Mouse (Mus musculus) right cerebral cortex, postnatal 10 days (tissue): ENCODE results near the gene Rsrc1.
A peak's percentile ranks its signal among the peaks of the same experiment; 100 is the strongest.

Experiments
- DNase-seq, 2 experiments: peaks; one replicate each; pipeline ENCODE4 v3.0.0; 2021; ENCODE audit warnings: low spot score in 2 of 2

Rsrc1 gene

DNA sequence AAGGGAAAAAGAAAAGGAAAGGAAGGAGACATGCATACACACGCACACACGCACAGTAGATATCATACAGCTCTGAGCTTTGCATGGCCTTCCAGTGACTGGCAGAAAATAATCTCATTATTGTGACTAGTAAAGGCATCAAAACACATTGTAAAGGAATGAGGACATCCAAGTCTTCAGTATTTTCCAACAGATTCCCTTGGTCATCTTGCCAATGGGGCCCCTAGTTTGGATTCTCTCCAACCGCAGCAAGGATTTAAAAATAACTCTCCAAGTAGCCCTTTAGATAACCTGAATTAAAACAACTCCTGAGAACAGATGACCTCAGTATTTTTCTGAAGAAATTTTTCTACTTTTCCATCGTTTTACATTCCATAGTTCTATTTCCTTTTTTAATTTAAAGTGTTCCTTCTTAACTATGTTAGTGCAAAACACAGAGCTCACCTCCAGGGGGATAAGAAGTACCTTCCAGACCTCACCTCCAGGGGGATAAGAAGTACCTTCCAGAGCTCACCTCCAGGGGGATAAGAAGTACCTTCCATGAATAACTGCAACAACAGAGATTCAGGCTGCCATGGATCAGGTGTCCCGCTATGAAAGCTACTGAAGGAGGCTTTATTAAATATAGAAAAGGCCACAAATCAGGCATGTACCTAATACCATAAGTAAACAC is 388.4 kb downstream of the Rsrc1 start:
- DNase-seq: no peak

DNA sequence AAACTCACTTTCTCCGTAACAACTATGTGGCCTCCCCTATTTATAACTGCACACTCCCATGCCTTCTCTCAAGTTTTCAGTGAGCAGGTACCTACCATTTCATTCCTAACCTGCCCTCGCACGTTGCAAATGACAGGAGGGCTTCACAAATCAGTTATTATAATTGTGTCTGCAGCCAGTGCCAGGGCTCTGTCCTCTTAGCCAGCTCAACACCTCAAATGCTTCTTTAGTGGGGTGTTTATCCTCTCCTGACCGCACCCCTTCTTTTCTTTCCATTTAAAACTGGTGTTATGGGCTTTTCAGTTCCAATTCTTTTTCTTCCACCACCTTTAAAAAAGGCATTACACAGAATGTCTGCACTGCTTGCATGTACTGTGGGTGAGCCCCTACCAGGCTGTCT is 391.0 kb downstream of the Rsrc1 start:
- DNase-seq: no peak

DNA sequence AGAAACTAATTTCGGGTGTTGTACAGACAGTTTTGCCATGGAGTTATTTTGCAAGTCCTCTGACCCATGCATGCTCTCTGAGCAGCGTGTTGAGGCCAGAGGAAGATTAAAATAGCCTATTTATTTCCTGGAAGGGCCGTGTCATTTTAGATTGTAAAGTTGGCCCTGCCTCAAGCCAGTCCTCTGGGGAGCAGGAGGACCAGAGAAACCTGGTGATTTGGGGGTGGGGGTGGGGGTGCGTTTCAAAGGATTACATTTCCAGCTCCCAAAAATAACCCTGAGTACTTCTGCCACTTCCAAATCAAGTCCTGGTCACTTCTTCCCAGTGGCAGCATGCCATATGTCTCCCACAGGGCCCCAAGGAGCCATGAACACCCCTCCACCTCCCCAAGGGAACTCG is 391.6 kb downstream of the Rsrc1 start:
- no peak for DNase-seq

DNA sequence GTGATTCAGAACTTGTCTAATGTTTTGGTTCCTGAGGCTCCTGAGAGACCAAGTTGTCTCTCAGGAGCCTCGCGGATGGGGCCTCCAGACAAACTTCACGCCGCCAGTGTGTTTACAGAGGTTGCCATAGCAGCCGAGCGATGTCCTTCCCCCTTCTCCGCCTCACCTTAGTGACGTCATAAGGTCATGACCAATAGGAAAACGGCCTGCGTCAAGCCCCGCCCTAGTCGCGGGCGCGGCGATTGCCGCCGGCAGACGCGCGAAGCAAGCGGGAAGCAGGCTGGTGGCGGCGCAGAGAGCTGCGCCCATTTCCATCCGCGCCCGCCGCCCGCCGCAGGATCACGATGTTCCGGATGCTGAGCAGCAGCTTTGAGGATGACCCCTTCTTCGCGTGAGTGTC is 392.7 kb downstream of the Rsrc1 start, which contains the start of gene Mlf1:
Gene Mlf1 (plus strand): TSS at position 226 of the 400 bp plus-strand sequence.
- peak; percentile 95 to 96 for DNase-seq

- DNase-seq: peak in 1 of 2 experiments; percentile 21
These were observed 393.2 kb downstream of the Rsrc1 start for GRCm38 (mm10) chr3:67374360-67374778.

- no peak for DNase-seq
These were observed 393.9 kb downstream of the Rsrc1 start, which contains the start of gene Gm17402 for GRCm38 (mm10) chr3:67375063-67375462. TSS of gene Gm17402 (minus strand) at chr3:67375163.

- no peak for DNase-seq
These were observed 397.0 kb downstream of the Rsrc1 start for GRCm38 (mm10) chr3:67378215-67378614.
